Mouse (Mus musculus): ENCODE data around the gene Bcl9l.

The Bcl9l gene

GRCm38 (mm10) chr9:44511935-44512716, 29.5 kb downstream of the Bcl9l start:
- no peak for DNase-seq (ENCODE audit: inconsistent ontology term)

- DNase-seq (ENCODE audit: inconsistent ontology term) = no peak
These were observed 30.0 kb downstream of the Bcl9l start for GRCm38 (mm10) chr9:44512717-44513003.

GRCm38 (mm10) chr9:44513121-44513520, 30.5 kb downstream of the Bcl9l start:
- no peak for DNase-seq (ENCODE audit: inconsistent ontology term)

- no peak for DNase-seq (ENCODE audit: inconsistent ontology term)
These were observed 31.0 kb downstream of the Bcl9l start for GRCm38 (mm10) chr9:44513610-44514009.

GRCm38 (mm10) chr9:44514147-44514546, 31.5 kb downstream of the Bcl9l start:
- no peak for DNase-seq (ENCODE audit: inconsistent ontology term)

- no peak for DNase-seq (ENCODE audit: inconsistent ontology term)
These were observed 32.6 kb downstream of the Bcl9l start for GRCm38 (mm10) chr9:44515131-44515751.

- no peak for DNase-seq (ENCODE audit: inconsistent ontology term)
These were observed 33.3 kb downstream of the Bcl9l start for GRCm38 (mm10) chr9:44515891-44516290.

GRCm38 (mm10) chr9:44517368-44517767, 34.7 kb downstream of the Bcl9l start:
- DNase-seq (ENCODE audit: inconsistent ontology term) = peak; percentile 58

GRCm38 (mm10) chr9:44518068-44518467, 35.4 kb downstream of the Bcl9l start:
- no peak for DNase-seq (ENCODE audit: inconsistent ontology term)

GRCm38 (mm10) chr9:44521927-44522326, 39.3 kb downstream of the Bcl9l start:
- DNase-seq (ENCODE audit: inconsistent ontology term) = no peak

- no peak for DNase-seq (ENCODE audit: inconsistent ontology term)
These were observed 41.1 kb downstream of the Bcl9l start for GRCm38 (mm10) chr9:44523686-44524085.

GRCm38 (mm10) chr9:44524235-44524826, 41.7 kb downstream of the Bcl9l start:
- no peak for DNase-seq (ENCODE audit: inconsistent ontology term)

GRCm38 (mm10) chr9:44525001-44525400, 42.4 kb downstream of the Bcl9l start:
- DNase-seq (ENCODE audit: inconsistent ontology term) = no peak

- DNase-seq (ENCODE audit: inconsistent ontology term) = no peak
These were observed 43.0 kb downstream of the Bcl9l start for GRCm38 (mm10) chr9:44525589-44525988.

- no peak for DNase-seq (ENCODE audit: inconsistent ontology term)
These were observed 43.9 kb downstream of the Bcl9l start for GRCm38 (mm10) chr9:44526337-44527112.

- no peak for DNase-seq (ENCODE audit: inconsistent ontology term)
These were observed 45.7 kb downstream of the Bcl9l start for GRCm38 (mm10) chr9:44528340-44528739.

GRCm38 (mm10) chr9:44532991-44533580, 50.5 kb downstream of the Bcl9l start:
- no peak for DNase-seq (ENCODE audit: inconsistent ontology term)

GRCm38 (mm10) chr9:44537625-44538301, 55.1 kb downstream of the Bcl9l start:
- no peak for DNase-seq (ENCODE audit: inconsistent ontology term)

- no peak for DNase-seq (ENCODE audit: inconsistent ontology term)
These were observed 57.3 kb downstream of the Bcl9l start for GRCm38 (mm10) chr9:44539816-44540421.

- no peak for DNase-seq (ENCODE audit: inconsistent ontology term)
These were observed 58.1 kb downstream of the Bcl9l start for GRCm38 (mm10) chr9:44540676-44541075.

- no peak for DNase-seq (ENCODE audit: inconsistent ontology term)
These were observed 59.7 kb downstream of the Bcl9l start for GRCm38 (mm10) chr9:44542364-44542763.

Data from Muller cell, postnatal 12 days (primary cell).